Mouse (Mus musculus): ENCODE measurements around the gene Tead1. TPM values are rescaled to one million over a fixed set of nuclear protein-coding genes. Genes with fewer than 3 reads are reported as not detected.
A peak's percentile ranks its signal among the peaks of the same experiment; 100 is the strongest.
"Not testable (repeated sequence)": the region's sequence is repeated elsewhere in the genome, so short reads cannot be mapped to it uniquely, and the experiment has no call there.

The Tead1 gene
- polyA plus RNA-seq, 1 experiment from 2014 or later = 15.0 TPM

DNA sequence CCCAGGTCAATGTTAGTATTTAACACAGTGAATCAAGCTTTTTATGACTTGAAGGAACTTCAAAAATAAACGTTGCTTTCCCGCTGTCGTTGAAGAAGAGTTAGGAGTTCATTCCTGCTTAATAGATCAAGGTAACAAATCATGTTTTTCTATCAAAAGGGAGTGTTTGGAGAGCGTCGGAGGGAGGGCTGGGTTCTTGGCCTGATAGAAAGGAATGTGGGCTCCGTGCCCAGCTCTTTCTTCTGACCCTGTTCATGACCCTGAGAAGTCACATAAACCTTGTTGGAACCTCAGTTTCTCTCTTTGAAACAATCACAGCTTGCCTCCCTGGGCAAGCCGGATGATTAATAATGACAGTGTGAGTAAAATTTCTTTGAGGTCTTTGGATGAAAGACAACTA, 251.6 kb downstream of the Tead1 start:
- 65% methylated on average over 7 of the region's 7 CpGs for WGBS

DNA sequence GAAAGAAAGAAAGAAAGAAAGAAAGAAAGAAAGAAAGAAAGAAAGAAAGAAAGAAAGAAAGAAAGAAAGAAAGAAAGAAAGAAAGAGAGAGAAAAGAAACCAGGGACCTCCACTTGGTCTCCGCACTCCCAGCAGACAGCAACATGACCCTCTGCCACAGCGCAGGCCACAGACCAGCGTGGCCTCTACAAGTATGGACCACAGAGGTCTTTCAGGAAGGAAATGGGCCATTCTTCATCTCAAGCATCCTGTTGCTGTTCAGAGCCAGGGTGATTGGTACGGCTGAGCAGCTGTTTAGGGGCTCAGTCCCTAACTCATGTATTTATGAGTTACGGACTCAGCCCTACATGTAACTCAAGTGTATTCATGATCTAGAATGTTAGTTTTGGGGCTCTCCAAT, 256.8 kb downstream of the Tead1 start:
- not testable (repeated sequence) for H3K36me3 ChIP-seq (replicated peaks); H3K27ac ChIP-seq; H3K27me3 ChIP-seq (replicated peaks); H3K9me3 ChIP-seq; H3K4me1 ChIP-seq; H3K4me3 ChIP-seq; ATAC-seq (replicated peaks); H3K4me2 ChIP-seq; H3K9ac ChIP-seq
- 90% methylated on average over 5 of the region's 5 CpGs for WGBS

More for the DNA sequence above, 251.6 kb downstream of the Tead1 start:
- H3K9ac ChIP-seq = no peak overlapping the region
- no peak for ATAC-seq (replicated peaks)
- H3K4me3 ChIP-seq = no peak overlapping the region
- H3K36me3 ChIP-seq (replicated peaks) = no peaks in the 10 kb centered on the region
- H3K9me3 ChIP-seq = no peaks in the 10 kb centered on the region
- H3K27me3 ChIP-seq (replicated peaks) = no peaks in the 10 kb centered on the region
- no peak overlapping the region for H3K4me2 ChIP-seq
- no peaks in the 10 kb centered on the region for H3K4me1 ChIP-seq
- no peak overlapping the region for H3K27ac ChIP-seq

DNA sequence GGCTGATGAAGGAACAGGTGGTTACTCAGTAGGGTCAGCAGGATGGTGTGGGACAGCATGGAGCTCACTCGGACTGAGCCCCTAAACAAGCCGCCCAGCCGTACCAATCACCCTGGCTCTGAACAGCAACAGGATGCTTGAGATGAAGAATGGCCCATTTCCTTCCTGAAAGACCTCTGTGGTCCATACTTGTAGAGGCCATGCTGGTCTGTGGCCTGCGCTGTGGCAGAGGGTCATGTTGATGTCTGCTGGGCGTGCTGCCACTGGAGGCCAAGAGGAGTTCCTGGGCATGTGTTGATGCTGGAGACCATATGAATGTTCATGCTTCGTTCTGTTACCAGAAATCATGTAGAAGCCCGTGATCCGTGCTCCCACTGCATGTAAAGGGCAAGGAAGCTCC, 258.0 kb downstream of the Tead1 start:
- Histone ChIP-seq H3K9me3 (no peaks in the 10 kb centered on the region), H3K4me3 (no peak overlapping the region), H3K36me3 (replicated peaks) (no peaks in the 10 kb centered on the region), H3K9ac (no peak overlapping the region), H3K4me1 (no peaks in the 10 kb centered on the region), H3K27ac (no peak overlapping the region), H3K4me2 (no peak overlapping the region), H3K27me3 (replicated peaks) (no peaks in the 10 kb centered on the region)
- 93% methylated on average over 8 of the region's 8 CpGs for WGBS
- ATAC-seq (replicated peaks) = no peak

DNA sequence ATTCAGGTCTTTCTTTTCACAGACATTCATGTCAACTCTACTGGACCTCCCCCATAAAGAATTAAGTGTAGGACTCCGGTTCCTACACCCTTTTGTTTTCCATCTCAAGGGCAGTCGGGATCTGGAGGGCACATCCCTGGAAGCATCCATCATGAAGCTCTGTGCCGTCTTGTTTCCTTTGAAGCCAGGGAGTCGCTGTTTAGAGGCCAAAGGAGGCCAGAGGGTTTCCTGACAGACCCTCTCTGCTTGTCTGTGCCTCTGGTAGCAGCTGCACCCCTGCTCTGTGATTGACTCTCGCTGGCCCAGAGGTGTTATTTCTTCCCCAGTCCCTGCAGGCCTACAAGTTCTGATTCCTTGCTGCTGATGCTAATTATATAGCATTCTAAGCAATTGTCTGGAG, 259.8 kb downstream of the Tead1 start:
- Histone ChIP-seq H3K9ac (no peak overlapping the region), H3K27ac (no peak overlapping the region), H3K36me3 (replicated peaks) (no peaks in the 10 kb centered on the region), H3K4me3 (no peak overlapping the region), H3K4me1 (no peaks in the 10 kb centered on the region), H3K27me3 (replicated peaks) (no peaks in the 10 kb centered on the region), H3K9me3 (no peaks in the 10 kb centered on the region), H3K4me2 (no peak overlapping the region)
- 57% methylated on average over 5 of the region's 5 CpGs for WGBS
- no peak for ATAC-seq (replicated peaks)

DNA sequence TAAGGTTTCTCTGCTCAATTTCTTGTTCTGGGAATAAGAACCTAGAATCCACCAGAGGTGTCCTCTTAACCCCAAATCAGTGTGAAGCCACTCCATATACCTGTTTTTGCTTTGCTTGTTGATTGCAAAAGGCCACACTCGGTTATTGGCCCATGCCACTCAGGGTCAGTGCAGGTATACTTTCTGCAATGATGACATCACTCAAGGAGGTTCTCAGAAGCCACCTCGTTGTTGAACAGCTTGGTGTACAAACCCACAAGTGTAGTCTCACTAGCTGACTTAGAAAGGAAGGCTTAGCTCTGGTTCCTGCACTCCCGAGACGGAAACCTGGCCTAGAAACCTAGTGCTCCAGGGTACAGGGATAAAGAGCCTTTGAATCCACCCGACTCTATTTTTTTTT, 263.4 kb downstream of the Tead1 start:
- Histone ChIP-seq H3K9me3 (no peaks in the 10 kb centered on the region), H3K4me2 (no peak overlapping the region), H3K36me3 (replicated peaks) (no peaks in the 10 kb centered on the region), H3K4me1 (no peaks in the 10 kb centered on the region), H3K4me3 (no peak overlapping the region), H3K9ac (no peak overlapping the region), H3K27me3 (replicated peaks) (0 out of 2 replicates have a peak, but pooled peaks cover 2% of the 10 kb centered on the region), H3K27ac (no peak overlapping the region)
- WGBS = 73% methylated on average over 5 of the region's 5 CpGs
- no peak for ATAC-seq (replicated peaks)

DNA sequence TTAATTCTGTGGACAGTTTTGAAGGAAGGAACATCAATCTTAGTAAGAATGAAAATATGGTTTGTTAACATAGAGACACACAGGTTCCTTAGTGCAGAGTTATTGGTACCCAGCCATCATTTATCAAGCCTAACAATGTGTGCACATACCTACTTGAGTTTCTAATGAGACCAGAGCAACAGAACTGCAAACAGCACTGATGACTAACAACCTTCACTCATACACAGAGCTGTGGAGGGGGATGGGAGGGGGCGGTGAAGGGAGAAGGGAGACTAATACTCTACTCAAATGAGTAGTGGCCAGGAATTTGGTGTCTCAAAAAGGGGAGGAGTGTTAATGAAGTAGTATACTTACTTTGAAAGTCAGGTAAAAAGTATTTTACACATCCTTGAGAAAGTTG, 263.9 kb downstream of the Tead1 start:
- 93% methylated on average over 1 of the region's 1 CpGs for WGBS
- H3K36me3 ChIP-seq (replicated peaks) = no peaks in the 10 kb centered on the region
- H3K4me2 ChIP-seq = no peak overlapping the region
- no peak overlapping the region for H3K4me3 ChIP-seq
- no peak for ATAC-seq (replicated peaks)
- no peaks in the 10 kb centered on the region for H3K9me3 ChIP-seq
- no peaks in the 10 kb centered on the region for H3K4me1 ChIP-seq
- H3K27ac ChIP-seq = no peak overlapping the region
- H3K27me3 ChIP-seq (replicated peaks) = 0 out of 2 replicates have a peak, but pooled peaks cover 2% of the 10 kb centered on the region
- no peak overlapping the region for H3K9ac ChIP-seq

DNA sequence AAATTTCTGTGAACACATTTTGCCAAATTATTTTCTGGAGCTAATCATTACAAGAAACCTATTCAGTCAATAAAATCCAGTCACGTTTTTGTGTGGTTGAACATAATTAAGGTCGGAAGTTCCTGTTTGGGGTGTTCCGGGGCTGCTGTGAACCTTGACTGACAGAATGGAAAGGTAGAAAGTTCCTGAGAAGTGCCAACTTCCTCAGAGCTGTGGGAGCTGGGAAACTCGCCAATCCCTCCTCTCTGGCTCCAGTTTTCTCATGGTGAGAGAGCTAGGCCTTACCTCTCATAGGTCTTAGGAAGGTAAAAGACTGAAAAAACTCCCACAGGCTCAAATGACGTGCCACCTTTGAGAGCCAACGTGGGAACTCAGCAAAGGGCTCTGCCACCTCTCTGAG, 267.6 kb downstream of the Tead1 start:
- Histone ChIP-seq H3K4me2 (no peak overlapping the region), H3K4me3 (no peak overlapping the region), H3K4me1 (no peaks in the 10 kb centered on the region), H3K27ac (no peak overlapping the region), H3K9me3 (no peaks in the 10 kb centered on the region), H3K36me3 (replicated peaks) (no peaks in the 10 kb centered on the region), H3K27me3 (replicated peaks) (0 out of 2 replicates have a peak, but pooled peaks cover 2% of the 10 kb centered on the region), H3K9ac (no peak overlapping the region)
- 63% methylated on average over 6 of the region's 6 CpGs for whole genome bisulfite sequencing
- no peak for ATAC-seq (replicated peaks)

DNA sequence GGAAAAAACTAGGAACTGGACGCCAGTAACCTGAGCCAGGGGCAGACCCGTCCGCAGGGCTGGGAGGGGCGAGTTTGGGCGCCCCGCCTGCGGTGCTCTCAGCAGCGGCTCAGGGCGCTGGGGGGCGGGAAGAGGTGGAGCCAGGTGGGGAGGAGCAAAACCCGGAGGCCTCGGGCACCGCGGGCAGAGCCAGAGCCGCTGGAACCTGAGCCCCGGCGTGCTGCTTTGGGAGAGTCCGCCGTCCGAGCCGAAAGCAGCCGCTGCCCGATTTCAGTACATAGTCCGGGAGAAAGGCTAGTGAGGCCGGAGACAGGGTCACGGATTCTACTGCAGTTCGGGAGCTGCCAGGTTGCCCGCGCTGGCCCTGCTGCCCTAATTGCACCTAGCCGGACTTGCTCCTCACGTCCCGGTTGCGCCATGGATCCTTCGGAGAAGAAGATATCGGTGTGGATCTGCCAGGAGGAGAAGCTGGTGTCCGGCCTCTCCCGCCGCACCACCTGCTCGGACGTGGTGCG, 274.7 kb downstream of the Tead1 start, which contains the start of gene Rassf10:
Gene Rassf10, plus strand, starts transcription at position 186 of the 515 bp plus-strand sequence.
- H3K9me3 ChIP-seq = no peaks in the 10 kb centered on the region
- H3K4me2 ChIP-seq = peak within 1 kb of the TSS; percentile 78
- under 1% methylated on average over 35 of the region's 41 CpGs for WGBS
- peak; percentile 21; the same call in 1 of the 2 replicates for ATAC-seq (replicated peaks)
- H3K4me1 ChIP-seq = peaks cover 19% of the 10 kb centered on the region
- H3K27ac ChIP-seq = no peak within 1 kb of the TSS
- H3K36me3 ChIP-seq (replicated peaks) = no peaks in the 10 kb centered on the region
- peak within 1 kb of the TSS; percentile 33 for H3K9ac ChIP-seq
- peak within 1 kb of the TSS; percentile 45 for H3K4me3 ChIP-seq
- peaks cover 42% of the 10 kb centered on the region for H3K27me3 ChIP-seq (replicated peaks)

DNA sequence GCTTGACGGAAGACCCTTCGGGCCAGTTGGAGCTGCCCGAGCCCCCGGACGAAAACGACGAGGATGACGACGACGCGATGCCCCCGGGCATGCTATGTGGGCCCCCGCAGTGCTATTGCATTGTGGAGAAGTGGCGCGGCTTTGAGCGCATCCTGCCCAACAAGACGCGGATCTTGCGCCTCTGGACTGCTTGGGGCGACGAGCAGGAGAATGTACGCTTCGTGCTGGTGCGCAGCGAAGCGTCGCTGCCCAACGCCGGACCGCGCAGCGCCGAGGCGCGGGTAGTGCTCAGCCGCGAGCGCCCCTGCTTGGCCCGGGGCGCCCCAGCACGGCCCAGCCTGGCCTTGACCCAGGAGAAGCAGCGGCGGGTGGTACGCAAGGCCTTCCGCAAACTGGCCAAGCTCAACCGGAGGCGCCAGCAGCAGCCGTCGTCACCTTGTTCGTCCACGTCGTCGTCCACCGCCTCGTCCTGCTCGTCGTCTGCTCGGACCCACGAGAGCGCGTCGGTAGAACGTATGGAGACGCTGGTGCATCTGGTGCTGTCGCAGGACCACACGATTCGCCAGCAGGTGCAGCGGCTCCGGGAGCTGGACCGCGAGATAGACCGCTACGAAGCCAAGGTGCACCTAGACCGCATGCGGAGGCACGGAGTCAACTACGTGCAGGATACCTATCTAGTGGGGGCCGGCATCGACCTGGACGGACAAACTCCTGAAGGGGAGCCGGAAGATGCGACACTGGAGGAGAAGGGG, 275.4 kb downstream of the Tead1 start:
- peak overlapping the region; percentile 78 for H3K4me2 ChIP-seq
- H3K36me3 ChIP-seq (replicated peaks) = no peaks in the 10 kb centered on the region
- peaks cover 42% of the 10 kb centered on the region for H3K27me3 ChIP-seq (replicated peaks)
- H3K4me1 ChIP-seq = peaks cover 19% of the 10 kb centered on the region
- WGBS = under 1% methylated on average over 81 of the region's 82 CpGs
- H3K9ac ChIP-seq = peak overlapping the region; percentile 33
- no peaks in the 10 kb centered on the region for H3K9me3 ChIP-seq
- H3K4me3 ChIP-seq = peak overlapping the region; percentile 45
- peak; percentile 71 for ATAC-seq (replicated peaks)
- 0 out of 2 replicates have a peak overlapping the region, but pooled peaks have one; percentile 18 for H3K27ac ChIP-seq

DNA sequence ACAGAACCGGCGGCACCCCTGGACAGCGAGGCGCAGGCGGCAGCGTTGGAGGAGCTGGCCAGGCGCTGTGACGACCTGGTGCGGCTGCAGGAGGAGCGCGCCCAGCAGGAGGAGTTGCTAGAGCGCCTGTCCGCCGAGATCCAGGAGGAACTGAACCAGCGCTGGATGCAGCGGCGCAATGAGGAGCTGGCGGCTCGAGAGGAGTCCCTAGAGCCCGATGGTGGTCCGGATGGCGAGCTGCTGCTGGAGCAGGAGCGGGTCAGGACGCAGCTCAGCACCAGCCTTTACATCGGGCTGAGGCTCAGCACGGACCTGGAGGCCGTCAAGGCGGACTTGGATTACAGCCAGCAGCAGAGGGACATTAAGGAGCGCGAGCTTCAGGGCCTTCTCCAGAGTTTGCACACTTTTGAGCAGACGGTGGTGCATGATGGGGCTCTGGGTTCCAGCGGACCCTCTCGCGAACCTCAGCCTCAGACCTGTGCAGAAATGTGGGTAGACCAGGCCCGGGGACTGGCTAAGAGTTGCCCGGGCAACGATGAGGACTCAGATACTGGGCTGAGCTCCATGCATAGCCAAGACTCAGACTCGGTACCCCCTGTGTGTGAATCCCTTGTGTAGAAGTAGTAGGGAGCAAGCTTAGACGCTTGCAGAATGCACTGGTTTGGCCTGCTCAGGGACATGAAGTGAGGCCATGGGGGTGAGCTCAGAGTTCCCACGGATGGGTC, 276.1 kb downstream of the Tead1 start:
- Histone ChIP-seq H3K4me3 (peak overlapping the region; percentile 45), H3K9ac (peak overlapping the region; percentile 33), H3K27ac (0 out of 2 replicates have a peak overlapping the region, but pooled peaks have one; percentile 18), H3K27me3 (replicated peaks) (peaks cover 42% of the 10 kb centered on the region), H3K9me3 (no peaks in the 10 kb centered on the region), H3K4me1 (peaks cover 19% of the 10 kb centered on the region), H3K4me2 (peak overlapping the region; percentile 78), H3K36me3 (replicated peaks) (no peaks in the 10 kb centered on the region)
- WGBS = 3% methylated on average over 40 of the region's 40 CpGs
- ATAC-seq (replicated peaks) = peak; percentile 75

DNA sequence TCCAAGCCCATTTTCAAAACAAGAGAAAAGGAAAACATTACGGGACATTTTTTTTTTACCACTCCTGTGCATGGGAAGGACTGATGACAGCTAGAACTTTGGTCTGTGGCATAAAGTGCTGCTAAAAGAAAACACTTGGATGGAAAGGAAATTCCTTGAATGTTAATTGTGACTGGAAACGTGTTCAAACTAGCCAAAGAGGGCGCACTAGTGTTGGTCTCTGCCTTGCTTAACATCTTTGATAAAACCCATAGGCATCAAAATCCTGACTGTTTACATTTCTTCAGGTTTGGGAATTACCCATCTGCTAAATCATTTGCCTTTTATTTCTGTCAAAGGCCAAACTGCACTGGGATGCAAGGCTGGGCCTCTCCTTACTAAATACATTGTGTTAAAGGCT, 276.8 kb downstream of the Tead1 start:
- Histone ChIP-seq H3K4me1 (peaks cover 19% of the 10 kb centered on the region), H3K9me3 (no peaks in the 10 kb centered on the region), H3K36me3 (replicated peaks) (no peaks in the 10 kb centered on the region), H3K27me3 (replicated peaks) (peaks cover 42% of the 10 kb centered on the region), H3K4me2 (peak overlapping the region; percentile 78; the same call in 1 of the 2 replicates), H3K9ac (no peak overlapping the region), H3K4me3 (peak overlapping the region; percentile 45; the same call in 1 of the 2 replicates), H3K27ac (no peak overlapping the region)
- 42% methylated on average over 3 of the region's 3 CpGs for WGBS
- ATAC-seq (replicated peaks) = no peak

All from midbrain, embryonic 15.5 days (tissue).